Mouse (Mus musculus): Measurements from ENCODE around the gene Gadd45g. TPM values are rescaled to one million over a fixed set of nuclear protein-coding genes. Genes with fewer than 3 reads are reported as not detected.

Gadd45g gene
- polyA plus RNA-seq, 1 experiment from 2014 or later, result 132 TPM

DNA sequence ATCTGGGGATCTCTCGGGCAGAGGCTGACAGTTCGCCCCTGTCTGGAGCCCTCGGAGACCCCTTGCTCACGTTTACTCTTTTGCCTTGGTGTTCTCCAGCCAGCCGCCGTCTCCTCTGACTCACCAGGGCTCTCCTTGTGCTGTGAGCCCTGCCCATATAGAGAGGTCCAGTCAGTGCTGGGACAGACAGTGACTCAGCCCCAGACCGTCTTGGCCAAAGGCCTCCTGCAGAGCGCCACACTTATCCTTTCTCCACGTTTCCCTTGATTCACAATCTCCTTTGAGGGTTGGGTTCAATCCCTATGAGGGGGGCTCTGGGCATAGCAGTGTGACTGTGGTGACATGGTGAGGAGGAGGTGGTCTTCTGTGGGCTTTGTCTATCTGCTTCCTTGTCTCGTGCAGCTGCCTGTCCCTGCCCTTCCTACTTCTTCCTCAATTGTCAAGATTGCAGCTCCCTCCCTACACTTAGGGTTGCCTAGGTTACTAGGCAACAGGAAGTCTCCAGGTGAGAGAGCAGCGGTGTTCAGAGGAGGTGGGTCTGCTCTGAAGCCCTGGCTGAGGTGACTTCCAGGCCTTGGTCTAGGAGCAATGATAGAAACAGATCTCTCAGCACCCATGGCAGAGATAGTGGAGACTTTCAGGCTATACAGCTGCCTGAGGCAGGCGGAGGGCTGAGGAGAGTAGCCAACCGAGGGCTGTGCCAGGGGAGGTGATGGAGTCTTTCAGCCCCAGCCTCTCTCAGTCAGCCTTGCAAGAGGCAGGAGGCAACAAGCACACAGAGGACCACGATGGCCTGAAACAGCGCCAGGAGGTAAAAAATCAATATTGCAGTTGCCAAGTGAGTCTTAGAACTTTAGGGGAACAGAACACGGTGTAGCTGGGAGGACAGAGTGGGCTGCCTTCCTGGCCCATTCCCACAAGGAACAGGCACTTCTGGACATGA, 7.1 kb downstream of the Gadd45g start:
- H3K4me2 ChIP-seq (ENCODE audit: low read length), result no peak overlapping the region
- H3K27me3 ChIP-seq (replicated peaks; ENCODE audit: control insufficient read depth, insufficient read depth, low read length), result 0 out of 2 replicates have a peak, but pooled peaks cover 3% of the 10 kb centered on the region
- no peak overlapping the region for H3K4me3 ChIP-seq (ENCODE audit: low read depth, low read length)
- no peak overlapping the region for H3K27ac ChIP-seq (ENCODE audit: low read depth, low read length)
- no peak for ATAC-seq
- 18% methylated on average over 16 of the region's 16 CpGs for WGBS
- no peaks in the 10 kb centered on the region for H3K9me3 ChIP-seq (replicated peaks; ENCODE audit: control insufficient read depth, low read length)
- no peak for DNase-seq (ENCODE audit: low spot score)
- H3K36me3 ChIP-seq (ENCODE audit: control insufficient read depth, insufficient read depth, low read length), result no peaks in the 10 kb centered on the region
- no peak overlapping the region for H3K9ac ChIP-seq (ENCODE audit: low read length)
- peaks cover 13% of the 10 kb centered on the region for H3K4me1 ChIP-seq (ENCODE audit: control insufficient read depth, insufficient read depth, low read length)

DNA sequence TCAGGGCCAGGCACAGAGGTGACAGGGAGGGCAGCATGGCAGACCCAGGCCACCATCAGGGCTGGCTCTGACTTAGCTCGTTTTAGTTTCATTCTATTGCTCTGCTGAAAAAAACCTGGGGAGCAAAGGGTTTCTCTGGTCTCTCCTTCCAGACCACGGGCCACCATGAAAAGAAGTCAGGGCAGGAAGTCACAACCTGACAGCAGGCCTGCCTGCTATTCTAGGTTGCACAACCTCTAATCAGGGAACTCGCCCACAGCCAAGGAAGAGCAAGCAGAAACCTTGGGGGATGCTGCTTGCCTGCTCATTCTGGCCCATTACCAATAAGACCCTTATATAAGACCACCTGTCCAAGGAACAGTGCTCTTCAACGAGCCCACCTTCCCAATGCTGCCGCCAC, 9.1 kb downstream of the Gadd45g start:
- ATAC-seq, result no peak
- H3K4me3 ChIP-seq (ENCODE audit: low read depth, low read length), result no peak overlapping the region
- H3K4me1 ChIP-seq (ENCODE audit: control insufficient read depth, insufficient read depth, low read length), result peaks cover 5% of the 10 kb centered on the region; the same call in 1 of the 2 replicates
- H3K4me2 ChIP-seq (ENCODE audit: low read length), result no peak overlapping the region
- no peaks in the 10 kb centered on the region for H3K36me3 ChIP-seq (ENCODE audit: control insufficient read depth, insufficient read depth, low read length)
- 75% methylated on average over 5 of the region's 5 CpGs for WGBS
- DNase-seq (ENCODE audit: low spot score), result no peak
- H3K9ac ChIP-seq (ENCODE audit: low read length), result no peak overlapping the region
- 0 out of 2 replicates have a peak, but pooled peaks cover 3% of the 10 kb centered on the region for H3K27me3 ChIP-seq (replicated peaks; ENCODE audit: control insufficient read depth, insufficient read depth, low read length)
- H3K9me3 ChIP-seq (replicated peaks; ENCODE audit: control insufficient read depth, low read length), result no peaks in the 10 kb centered on the region
- H3K27ac ChIP-seq (ENCODE audit: low read depth, low read length), result no peak overlapping the region

DNA sequence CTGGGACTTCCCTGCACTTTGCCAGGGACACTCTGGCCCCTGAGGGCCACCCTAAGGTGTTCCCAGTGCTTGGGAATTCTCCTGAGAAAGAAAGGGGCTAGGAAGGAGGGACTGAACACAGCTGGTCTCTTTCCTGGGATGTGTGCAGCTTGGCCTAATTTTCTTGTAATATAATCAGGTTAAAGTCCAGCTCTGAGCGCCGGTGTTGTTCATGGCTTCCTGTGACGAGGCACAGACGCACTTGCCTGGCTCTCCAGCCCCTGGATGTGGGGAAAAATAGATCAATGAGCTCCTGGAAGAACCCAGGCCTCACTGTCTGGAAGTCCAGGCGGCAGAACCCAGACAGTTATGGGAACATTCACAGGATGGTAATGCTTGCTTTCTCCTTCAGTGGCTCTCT, 10.7 kb downstream of the Gadd45g start:
- 93% methylated on average over 5 of the region's 5 CpGs for WGBS
- ATAC-seq (no peak), DNase-seq (ENCODE audit: low spot score) (no peak)

DNA sequence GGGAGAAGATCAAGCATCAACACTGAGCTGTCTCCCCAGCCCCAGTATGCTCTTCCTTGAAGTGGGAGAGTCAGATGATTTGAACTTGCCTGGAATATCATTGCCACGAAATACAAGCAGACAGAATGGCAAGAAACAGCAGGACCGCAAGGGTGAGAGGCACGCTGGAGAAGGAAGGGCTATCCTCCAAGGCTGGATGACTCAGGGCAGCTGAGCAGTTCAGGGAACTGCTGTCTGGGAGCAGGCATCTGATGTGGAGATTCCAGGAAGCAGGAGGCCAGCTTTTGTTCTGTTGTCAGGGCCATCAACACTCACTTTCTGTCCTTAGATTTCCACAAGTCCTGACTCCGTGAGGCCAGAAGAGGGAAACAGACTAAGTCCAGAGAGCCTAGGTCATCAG, 12.0 kb downstream of the Gadd45g start:
- Histone ChIP-seq H3K4me3 (ENCODE audit: low read depth, low read length) (no peak overlapping the region), H3K9me3 (replicated peaks; ENCODE audit: control insufficient read depth, low read length) (no peaks in the 10 kb centered on the region), H3K27me3 (replicated peaks; ENCODE audit: control insufficient read depth, insufficient read depth, low read length) (0 out of 2 replicates have a peak, but pooled peaks cover 3% of the 10 kb centered on the region), H3K4me1 (ENCODE audit: control insufficient read depth, insufficient read depth, low read length) (0 out of 2 replicates have a peak, but pooled peaks cover 1% of the 10 kb centered on the region), H3K36me3 (ENCODE audit: control insufficient read depth, insufficient read depth, low read length) (no peaks in the 10 kb centered on the region), H3K27ac (ENCODE audit: low read depth, low read length) (no peak overlapping the region), H3K9ac (ENCODE audit: low read length) (no peak overlapping the region), H3K4me2 (ENCODE audit: low read length) (no peak overlapping the region)
- DNase-seq (ENCODE audit: low spot score) (no peak), ATAC-seq (no peak)
- WGBS, result 68% methylated on average over 4 of the region's 4 CpGs

More for the DNA sequence above, 10.7 kb downstream of the Gadd45g start:
- no peaks in the 10 kb centered on the region for H3K36me3 ChIP-seq (ENCODE audit: control insufficient read depth, insufficient read depth, low read length)
- H3K4me1 ChIP-seq (ENCODE audit: control insufficient read depth, insufficient read depth, low read length), result peaks cover 5% of the 10 kb centered on the region; the same call in 1 of the 2 replicates
- no peak overlapping the region for H3K27ac ChIP-seq (ENCODE audit: low read depth, low read length)
- no peak overlapping the region for H3K4me3 ChIP-seq (ENCODE audit: low read depth, low read length)
- 0 out of 2 replicates have a peak, but pooled peaks cover 3% of the 10 kb centered on the region for H3K27me3 ChIP-seq (replicated peaks; ENCODE audit: control insufficient read depth, insufficient read depth, low read length)
- no peak overlapping the region for H3K9ac ChIP-seq (ENCODE audit: low read length)
- no peaks in the 10 kb centered on the region for H3K9me3 ChIP-seq (replicated peaks; ENCODE audit: control insufficient read depth, low read length)
- H3K4me2 ChIP-seq (ENCODE audit: low read length), result no peak overlapping the region

DNA sequence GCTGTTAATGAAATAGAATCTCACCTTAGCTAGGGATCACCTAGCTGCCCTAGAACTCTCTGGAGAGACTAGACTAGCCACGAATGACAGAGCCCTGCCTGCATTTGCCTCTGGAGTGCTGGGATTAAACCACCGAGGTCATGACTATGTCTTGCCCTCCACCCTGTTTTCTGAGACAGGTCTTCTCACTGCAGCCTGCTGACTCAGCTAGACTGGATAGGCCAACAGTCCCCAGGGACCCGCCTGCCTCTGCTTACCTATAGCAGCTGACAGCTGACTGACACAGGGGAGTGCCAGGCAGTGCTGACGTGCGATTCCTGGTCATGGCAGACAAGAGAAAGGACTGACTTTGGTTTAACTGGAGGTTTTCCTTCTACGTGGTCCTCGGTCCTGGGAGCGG, 12.7 kb downstream of the Gadd45g start:
- Histone ChIP-seq H3K27me3 (replicated peaks; ENCODE audit: control insufficient read depth, insufficient read depth, low read length) (0 out of 2 replicates have a peak, but pooled peaks cover 3% of the 10 kb centered on the region), H3K9ac (ENCODE audit: low read length) (no peak overlapping the region), H3K36me3 (ENCODE audit: control insufficient read depth, insufficient read depth, low read length) (no peaks in the 10 kb centered on the region), H3K9me3 (replicated peaks; ENCODE audit: control insufficient read depth, low read length) (no peaks in the 10 kb centered on the region), H3K27ac (ENCODE audit: low read depth, low read length) (no peak overlapping the region), H3K4me2 (ENCODE audit: low read length) (no peak overlapping the region), H3K4me1 (ENCODE audit: control insufficient read depth, insufficient read depth, low read length) (no peaks in the 10 kb centered on the region), H3K4me3 (ENCODE audit: low read depth, low read length) (no peak overlapping the region)
- 94% methylated on average over 8 of the region's 8 CpGs for WGBS
- ATAC-seq (no peak), DNase-seq (ENCODE audit: low spot score) (no peak)

DNA sequence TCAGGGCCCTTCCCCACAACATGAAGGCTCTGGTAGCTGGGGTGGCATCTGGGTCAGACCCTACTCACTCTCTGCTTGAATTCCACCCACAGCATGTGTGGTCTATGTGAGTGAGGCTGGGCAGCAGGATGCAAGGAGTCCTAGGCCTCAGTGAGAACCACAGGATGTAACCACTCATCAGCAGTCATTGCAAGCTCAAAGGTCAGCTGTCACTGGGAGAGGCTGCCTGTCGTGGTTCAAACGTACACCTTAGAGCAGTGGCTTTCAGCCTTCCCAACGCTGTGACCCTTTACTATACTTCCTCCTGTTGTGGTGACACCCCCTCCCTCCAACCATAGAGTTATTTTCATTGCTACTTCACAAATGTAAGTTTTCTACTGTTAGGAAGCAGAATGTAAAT, 13.3 kb downstream of the Gadd45g start:
- Histone ChIP-seq H3K9ac (ENCODE audit: low read length) (no peak overlapping the region), H3K4me3 (ENCODE audit: low read depth, low read length) (no peak overlapping the region), H3K4me2 (ENCODE audit: low read length) (no peak overlapping the region), H3K27me3 (replicated peaks; ENCODE audit: control insufficient read depth, insufficient read depth, low read length) (no peaks in the 10 kb centered on the region), H3K36me3 (ENCODE audit: control insufficient read depth, insufficient read depth, low read length) (no peaks in the 10 kb centered on the region), H3K27ac (ENCODE audit: low read depth, low read length) (no peak overlapping the region), H3K9me3 (replicated peaks; ENCODE audit: control insufficient read depth, low read length) (no peaks in the 10 kb centered on the region), H3K4me1 (ENCODE audit: control insufficient read depth, insufficient read depth, low read length) (no peaks in the 10 kb centered on the region)
- ATAC-seq (no peak), DNase-seq (ENCODE audit: low spot score) (no peak)
- 78% methylated on average over 3 of the region's 3 CpGs for WGBS

DNA sequence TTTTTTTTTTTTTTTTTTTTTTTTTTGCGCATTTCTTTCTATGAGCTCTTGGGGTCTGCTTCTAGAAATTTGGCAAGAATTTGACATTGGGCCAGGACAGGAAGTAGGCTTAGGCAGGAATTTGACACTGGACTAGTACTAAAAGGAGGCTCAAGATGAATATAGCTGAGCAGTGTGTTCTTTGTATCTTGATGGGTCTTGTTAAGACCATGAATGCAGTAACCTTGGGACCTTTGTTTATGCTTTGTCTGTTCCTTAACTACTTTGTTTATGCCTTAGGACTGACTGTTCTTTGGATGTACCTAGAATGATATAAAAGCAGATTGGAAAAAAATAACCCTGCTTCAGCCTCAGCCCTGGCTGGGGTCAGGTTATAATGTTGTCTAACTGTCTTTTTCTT, 16.3 kb downstream of the Gadd45g start:
- Histone ChIP-seq H3K36me3 (ENCODE audit: control insufficient read depth, insufficient read depth, low read length) (no peaks in the 10 kb centered on the region), H3K27ac (ENCODE audit: low read depth, low read length) (no peak overlapping the region), H3K4me3 (ENCODE audit: low read depth, low read length) (no peak overlapping the region), H3K4me1 (ENCODE audit: control insufficient read depth, insufficient read depth, low read length) (no peaks in the 10 kb centered on the region; the same call in 1 of the 2 replicates), H3K9me3 (replicated peaks; ENCODE audit: control insufficient read depth, low read length) (no peaks in the 10 kb centered on the region), H3K27me3 (replicated peaks; ENCODE audit: control insufficient read depth, insufficient read depth, low read length) (0 out of 2 replicates have a peak, but pooled peaks cover 2% of the 10 kb centered on the region), H3K4me2 (ENCODE audit: low read length) (no peak overlapping the region), H3K9ac (ENCODE audit: low read length) (no peak overlapping the region)
- DNase-seq (ENCODE audit: low spot score), result no peak
- WGBS, result 100% methylated on average over 1 of the region's 1 CpGs
- ATAC-seq, result no peak

DNA sequence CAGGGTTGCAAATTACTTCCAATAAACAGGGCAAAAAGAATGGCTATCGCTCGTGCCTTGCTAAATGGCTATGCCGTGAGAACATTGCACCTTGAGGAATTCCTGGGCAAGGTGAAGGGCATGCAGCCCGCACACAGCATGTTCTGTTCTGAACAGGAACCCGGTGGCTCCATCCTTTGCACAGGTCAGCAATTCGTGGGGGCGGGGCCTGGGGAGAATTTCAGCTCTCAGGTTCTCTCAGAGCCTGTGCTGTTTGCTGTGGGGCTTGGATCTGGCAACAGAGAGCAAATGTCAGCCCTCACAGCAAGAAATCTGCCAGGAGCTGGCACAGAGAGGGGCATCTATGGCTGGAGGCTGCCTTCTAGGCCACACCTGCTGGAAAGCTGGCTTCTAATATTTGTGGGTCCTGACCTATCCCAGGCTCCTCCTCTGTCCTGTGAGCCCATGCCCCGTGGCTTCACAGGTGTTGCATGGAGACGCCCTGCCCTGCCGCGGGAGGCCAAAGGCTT, 19.7 kb downstream of the Gadd45g start:
- 67% methylated on average over 11 of the region's 11 CpGs for WGBS
- DNase-seq (ENCODE audit: low spot score), result no peak

More for the DNA sequence above, 19.7 kb downstream of the Gadd45g start:
- Histone ChIP-seq H3K4me3 (ENCODE audit: low read depth, low read length) (no peak overlapping the region), H3K27ac (ENCODE audit: low read depth, low read length) (no peak overlapping the region), H3K4me2 (ENCODE audit: low read length) (no peak overlapping the region), H3K36me3 (ENCODE audit: control insufficient read depth, insufficient read depth, low read length) (no peaks in the 10 kb centered on the region), H3K9ac (ENCODE audit: low read length) (no peak overlapping the region), H3K27me3 (replicated peaks; ENCODE audit: control insufficient read depth, insufficient read depth, low read length) (0 out of 2 replicates have a peak, but pooled peaks cover 2% of the 10 kb centered on the region), H3K4me1 (ENCODE audit: control insufficient read depth, insufficient read depth, low read length) (no peaks in the 10 kb centered on the region; the same call in 1 of the 2 replicates), H3K9me3 (replicated peaks; ENCODE audit: control insufficient read depth, low read length) (no peaks in the 10 kb centered on the region)
- no peak for ATAC-seq
